Mouse (Mus musculus) left cerebral cortex, adult 18-20 months (tissue): Measurements from ENCODE around the gene 1810010D01Rik. TPM values are rescaled to one million over a fixed set of nuclear protein-coding genes. Genes with fewer than 3 reads are reported as not detected.
A peak's percentile ranks its signal among the peaks of the same experiment; 100 is the strongest.

Experiments used
- DNase-seq, 2 experiments: peaks; one replicate each; pipeline ENCODE4 v3.0.0; 2021 to 2022; ENCODE audit warnings: low spot score in 2 of 2, mixed read lengths in 1 of 2
- long read RNA-seq, 2 experiments: library from polyadenylated mRNA; stranded (forward); transcript quantifications; one replicate each; pipeline ENCODE4 v2.0.0; 2021
- total RNA-seq, 2 experiments: library from RNA; stranded (reverse); gene quantifications; 2 replicates each; pipeline ENCODE4 v1.2.3; 2021

1810010D01Rik gene
- under 1 TPM; 0.80 to 0.88 TPM for total RNA-seq
- long read RNA-seq, experiment 1, partial matches to known transcripts: 0 of 1 reads
- long read RNA-seq, experiment 1, other reads (novel, unspliced or antisense): 0 of 1 reads
- long read RNA-seq, experiment 2: 0 reads

- DNase-seq: no peak
Measured at GRCm38 (mm10) chr7:145208006-145208405, at the start of gene 1810010D01Rik. Gene 1810010D01Rik (minus strand): TSS chr7:145208119.

- no peak for DNase-seq
Measured at GRCm38 (mm10) chr7:145256092-145256491, 48.2 kb upstream of the 1810010D01Rik start.

- DNase-seq: no peak
Measured at GRCm38 (mm10) chr7:145253986-145254630, 46.2 kb upstream of the 1810010D01Rik start.

GRCm38 (mm10) chr7:145252715-145253476, 45.0 kb upstream of the 1810010D01Rik start:
- DNase-seq: peak; percentile 81 to 90

- no peak for DNase-seq
Measured at GRCm38 (mm10) chr7:145250225-145250624, 42.3 kb upstream of the 1810010D01Rik start.

GRCm38 (mm10) chr7:145248911-145249310, 41.0 kb upstream of the 1810010D01Rik start:
- DNase-seq: no peak

GRCm38 (mm10) chr7:145242851-145243712, 35.2 kb upstream of the 1810010D01Rik start:
- peak; percentile 79 to 89 for DNase-seq

- DNase-seq: no peak
Measured at GRCm38 (mm10) chr7:145242028-145242427, 34.1 kb upstream of the 1810010D01Rik start.

- DNase-seq: no peak
Measured at GRCm38 (mm10) chr7:145240929-145241328, 33.0 kb upstream of the 1810010D01Rik start.

- DNase-seq: no peak
Measured at GRCm38 (mm10) chr7:145239736-145240505, 32.0 kb upstream of the 1810010D01Rik start.

- DNase-seq: no peak
Measured at GRCm38 (mm10) chr7:145239145-145239544, 31.2 kb upstream of the 1810010D01Rik start.

- no peak for DNase-seq
Measured at GRCm38 (mm10) chr7:145234841-145235790, 27.2 kb upstream of the 1810010D01Rik start.

- no peak for DNase-seq
Measured at GRCm38 (mm10) chr7:145231659-145232058, 23.7 kb upstream of the 1810010D01Rik start.

GRCm38 (mm10) chr7:145226641-145227040, 18.7 kb upstream of the 1810010D01Rik start:
- DNase-seq: no peak

- no peak for DNase-seq
Measured at GRCm38 (mm10) chr7:145225626-145226025, 17.7 kb upstream of the 1810010D01Rik start.

GRCm38 (mm10) chr7:145221841-145222689, 14.1 kb upstream of the 1810010D01Rik start:
- peak; percentile 55 to 66 for DNase-seq

GRCm38 (mm10) chr7:145221346-145221745, 13.4 kb upstream of the 1810010D01Rik start:
- DNase-seq: no peak

- DNase-seq: no peak
Measured at GRCm38 (mm10) chr7:145219420-145219831, 11.5 kb upstream of the 1810010D01Rik start.
